Mouse (Mus musculus): ENCODE results near the gene Pbx3. TPM values are rescaled to one million over a fixed set of nuclear protein-coding genes. Genes with fewer than 3 reads are reported as not detected.

Gene Pbx3
- 21.1 and 21.6 TPM in 2 replicates for polyA plus RNA-seq (2015; fragmentation: Nextera tagmentation; extraction: Ambion mirVana)

DNA sequence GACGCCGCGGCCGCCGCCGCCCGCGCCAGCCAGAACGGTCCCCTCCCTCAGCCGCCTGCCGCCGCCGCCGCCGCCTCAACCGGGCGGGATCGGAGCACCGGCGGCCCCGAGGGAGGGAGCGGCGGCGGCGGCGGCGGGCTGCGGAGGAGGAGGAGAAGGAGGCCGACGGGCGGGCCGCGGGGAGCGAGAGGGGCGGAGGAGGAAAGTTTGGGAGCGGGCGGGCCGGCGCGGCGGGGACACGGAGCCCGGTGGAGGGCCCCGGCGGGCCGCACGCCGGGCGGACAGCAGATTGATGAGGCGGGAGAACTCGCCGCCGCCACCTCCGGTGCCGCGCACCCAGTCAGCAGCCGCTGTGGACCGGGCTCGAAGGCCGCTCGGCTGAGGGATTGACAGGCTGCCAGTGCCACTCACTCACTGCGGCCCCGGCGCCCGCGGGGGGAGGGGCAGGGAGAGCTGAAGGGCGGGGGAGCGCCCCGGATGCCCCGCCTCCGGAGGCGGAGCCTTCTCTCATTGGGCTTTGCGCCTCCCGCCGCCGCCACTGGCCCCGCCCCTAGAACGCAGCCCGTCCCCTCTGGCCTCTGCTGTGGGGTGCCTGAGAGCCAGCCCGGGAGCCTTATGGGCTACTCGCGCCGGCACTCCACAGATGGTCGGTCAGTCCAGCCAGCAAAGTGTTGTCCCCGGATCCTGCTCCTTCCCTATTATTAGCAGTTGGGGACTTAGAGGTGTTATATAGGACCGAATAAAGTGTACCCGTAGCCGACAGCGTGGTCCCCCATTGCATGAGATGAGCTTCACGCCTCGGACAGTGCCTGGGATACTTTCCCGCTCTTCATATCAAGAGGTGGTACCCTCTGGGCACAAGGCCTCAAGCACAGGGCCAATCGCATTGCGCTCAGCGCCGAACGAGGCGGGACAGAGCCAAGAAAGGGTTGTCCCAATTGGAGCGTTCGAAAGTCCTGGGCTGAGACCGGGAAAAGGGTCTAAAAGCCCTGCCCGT is at the start of gene Pbx3:
Pbx3 (minus strand) TSS at position 838 of the 997 bp plus-strand sequence.
- peaks cover 26% of the 10 kb centered on the region for H3K4me1 ChIP-seq
- under 1% methylated on average over 85 of the region's 102 CpGs for WGBS
- no peaks in the 10 kb centered on the region for H3K36me3 ChIP-seq
- peak within 1 kb of the TSS; percentile 96 for H3K4me2 ChIP-seq (replicated peaks)
- ATAC-seq (ENCODE audit: insufficient number of reproducible peaks, low FRiP score, low TSS enrichment, low read depth), result peak; percentile 94
- no peaks in the 10 kb centered on the region for H3K9me3 ChIP-seq (replicated peaks)
- peak within 1 kb of the TSS; percentile 85 for H3K4me3 ChIP-seq (replicated peaks)
- H3K9ac ChIP-seq, result peak within 1 kb of the TSS; percentile 73
- H3K27me3 ChIP-seq, result no peaks in the 10 kb centered on the region
- H3K27ac ChIP-seq (replicated peaks), result peak within 1 kb of the TSS; percentile 95

DNA sequence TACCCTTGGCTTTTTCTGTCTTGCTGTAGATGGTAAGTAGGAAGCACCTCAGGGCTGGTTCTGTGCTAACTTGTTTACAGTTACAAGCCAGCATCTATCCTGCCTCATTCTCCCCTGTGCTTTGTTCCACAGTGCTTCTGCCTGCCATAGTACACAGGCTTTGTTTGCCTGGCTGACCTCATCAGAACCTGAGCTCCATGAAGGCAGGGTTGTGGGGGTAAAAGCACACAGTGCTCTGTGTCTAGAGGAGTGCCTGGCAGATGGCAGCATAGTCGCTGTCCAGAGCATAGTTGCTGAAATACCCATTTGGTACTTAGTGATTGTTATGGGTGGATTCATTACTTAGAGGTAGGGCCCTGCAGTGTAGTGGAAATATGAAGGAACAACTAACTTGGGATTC is 47.3 kb upstream of the Pbx3 start:
- H3K27ac ChIP-seq (replicated peaks), result no peak overlapping the region
- no peaks in the 10 kb centered on the region; the same call in 1 of the 2 replicates for H3K36me3 ChIP-seq
- H3K27me3 ChIP-seq, result no peaks in the 10 kb centered on the region
- H3K9me3 ChIP-seq (replicated peaks), result no peaks in the 10 kb centered on the region
- no peak overlapping the region for H3K4me2 ChIP-seq (replicated peaks)
- H3K4me3 ChIP-seq (replicated peaks), result no peak overlapping the region
- peaks cover 3% of the 10 kb centered on the region; the same call in 1 of the 2 replicates for H3K4me1 ChIP-seq
- no peak overlapping the region for H3K9ac ChIP-seq
- 47% methylated on average over 1 of the region's 1 CpGs for WGBS
- ATAC-seq (ENCODE audit: insufficient number of reproducible peaks, low FRiP score, low TSS enrichment, low read depth), result no peak

DNA sequence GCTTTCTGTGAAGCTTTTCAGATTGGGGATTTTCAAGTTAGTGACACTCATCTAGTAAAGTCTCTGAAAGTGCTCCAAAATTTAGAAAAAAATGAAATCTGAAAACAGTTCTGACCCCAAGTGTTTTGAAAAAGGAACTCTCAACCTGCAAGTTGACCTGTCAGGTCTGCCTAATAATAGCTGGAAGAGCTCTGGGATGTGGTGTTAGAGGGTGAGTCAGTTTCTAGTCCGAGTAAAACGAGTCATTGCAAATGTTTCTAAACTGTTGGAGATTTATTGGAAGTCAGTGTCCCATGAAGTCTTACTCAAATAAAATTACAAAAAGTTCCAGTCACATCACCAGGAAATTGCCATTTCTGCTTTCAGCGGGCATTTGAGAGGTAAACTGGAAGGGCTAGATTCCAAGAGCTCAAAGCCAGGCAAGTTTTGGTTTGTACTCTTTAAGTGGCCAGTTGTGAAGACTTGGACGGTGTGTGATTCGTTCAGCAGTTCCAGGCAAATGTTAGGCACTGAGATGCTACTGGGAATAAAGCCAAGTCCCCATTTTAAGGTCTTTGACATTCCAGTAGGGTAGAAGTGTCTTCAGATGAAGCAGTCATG is 36.9 kb upstream of the Pbx3 start:
- Histone ChIP-seq H3K4me3 (replicated peaks) (no peak overlapping the region), H3K27ac (replicated peaks) (no peak overlapping the region), H3K27me3 (no peaks in the 10 kb centered on the region), H3K4me2 (replicated peaks) (no peak overlapping the region), H3K4me1 (peaks cover 15% of the 10 kb centered on the region), H3K36me3 (no peaks in the 10 kb centered on the region), H3K9me3 (replicated peaks) (no peaks in the 10 kb centered on the region), H3K9ac (no peak overlapping the region)
- ATAC-seq (ENCODE audit: insufficient number of reproducible peaks, low FRiP score, low TSS enrichment, low read depth), result no peak
- WGBS, result 73% methylated on average over 5 of the region's 5 CpGs

DNA sequence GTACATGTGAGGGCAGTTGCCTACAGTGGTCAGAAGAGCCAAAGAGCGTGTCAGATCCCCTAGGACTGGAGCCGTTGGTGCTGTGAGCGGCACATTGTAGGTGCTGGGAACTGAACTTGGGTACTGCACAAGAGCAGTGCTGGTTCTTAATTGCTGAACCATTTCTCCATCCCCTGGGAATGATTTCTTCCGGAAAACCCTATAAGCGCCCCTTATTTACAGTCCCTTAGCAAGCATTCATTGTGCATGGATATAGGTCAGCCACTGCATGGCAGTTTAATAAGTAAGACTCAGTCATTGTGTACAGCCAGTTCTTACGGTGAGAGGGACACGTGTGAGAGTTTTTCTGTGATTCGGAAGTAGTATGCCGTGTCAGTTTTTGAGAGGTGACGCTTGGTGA is 35.4 kb upstream of the Pbx3 start:
- no peaks in the 10 kb centered on the region for H3K36me3 ChIP-seq
- H3K4me3 ChIP-seq (replicated peaks), result no peak overlapping the region
- no peak for ATAC-seq (ENCODE audit: insufficient number of reproducible peaks, low FRiP score, low TSS enrichment, low read depth)
- no peak overlapping the region for H3K9ac ChIP-seq
- no peaks in the 10 kb centered on the region for H3K27me3 ChIP-seq
- H3K4me1 ChIP-seq, result peaks cover 15% of the 10 kb centered on the region
- no peak overlapping the region for H3K27ac ChIP-seq (replicated peaks)
- no peaks in the 10 kb centered on the region for H3K9me3 ChIP-seq (replicated peaks)
- H3K4me2 ChIP-seq (replicated peaks), result peak overlapping the region; percentile 70; the same call in 1 of the 2 replicates
- WGBS, result 88% methylated on average over 10 of the region's 10 CpGs

DNA sequence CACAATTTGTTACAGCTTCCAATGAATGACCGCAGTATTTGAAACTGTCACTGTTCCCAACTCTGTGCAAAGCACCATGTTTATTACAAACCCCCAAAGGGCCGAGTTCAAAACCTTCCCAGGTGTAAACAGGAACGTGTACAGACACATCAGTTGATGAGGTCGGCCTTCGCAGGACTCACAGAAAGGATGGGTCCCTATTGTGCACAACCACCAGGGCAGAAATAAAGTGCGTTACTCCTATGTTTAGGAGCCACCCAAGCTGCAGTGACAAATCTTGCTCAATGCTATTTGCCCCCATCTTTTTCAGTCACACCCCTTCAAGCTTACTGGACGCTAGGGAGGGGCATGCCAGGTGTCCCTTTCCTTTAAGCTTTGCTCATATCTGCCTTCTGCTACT is 34.7 kb upstream of the Pbx3 start:
- H3K4me2 ChIP-seq (replicated peaks), result peak overlapping the region; percentile 70
- H3K27ac ChIP-seq (replicated peaks), result no peak overlapping the region
- peak overlapping the region; percentile 91 for H3K4me3 ChIP-seq (replicated peaks)
- no peaks in the 10 kb centered on the region for H3K36me3 ChIP-seq
- no peak for ATAC-seq (ENCODE audit: insufficient number of reproducible peaks, low FRiP score, low TSS enrichment, low read depth)
- H3K27me3 ChIP-seq, result no peaks in the 10 kb centered on the region
- H3K9ac ChIP-seq, result peak overlapping the region; percentile 82; the same call in 1 of the 2 replicates
- H3K9me3 ChIP-seq (replicated peaks), result no peaks in the 10 kb centered on the region
- WGBS, result 43% methylated on average over 7 of the region's 7 CpGs
- H3K4me1 ChIP-seq, result peaks cover 15% of the 10 kb centered on the region

DNA sequence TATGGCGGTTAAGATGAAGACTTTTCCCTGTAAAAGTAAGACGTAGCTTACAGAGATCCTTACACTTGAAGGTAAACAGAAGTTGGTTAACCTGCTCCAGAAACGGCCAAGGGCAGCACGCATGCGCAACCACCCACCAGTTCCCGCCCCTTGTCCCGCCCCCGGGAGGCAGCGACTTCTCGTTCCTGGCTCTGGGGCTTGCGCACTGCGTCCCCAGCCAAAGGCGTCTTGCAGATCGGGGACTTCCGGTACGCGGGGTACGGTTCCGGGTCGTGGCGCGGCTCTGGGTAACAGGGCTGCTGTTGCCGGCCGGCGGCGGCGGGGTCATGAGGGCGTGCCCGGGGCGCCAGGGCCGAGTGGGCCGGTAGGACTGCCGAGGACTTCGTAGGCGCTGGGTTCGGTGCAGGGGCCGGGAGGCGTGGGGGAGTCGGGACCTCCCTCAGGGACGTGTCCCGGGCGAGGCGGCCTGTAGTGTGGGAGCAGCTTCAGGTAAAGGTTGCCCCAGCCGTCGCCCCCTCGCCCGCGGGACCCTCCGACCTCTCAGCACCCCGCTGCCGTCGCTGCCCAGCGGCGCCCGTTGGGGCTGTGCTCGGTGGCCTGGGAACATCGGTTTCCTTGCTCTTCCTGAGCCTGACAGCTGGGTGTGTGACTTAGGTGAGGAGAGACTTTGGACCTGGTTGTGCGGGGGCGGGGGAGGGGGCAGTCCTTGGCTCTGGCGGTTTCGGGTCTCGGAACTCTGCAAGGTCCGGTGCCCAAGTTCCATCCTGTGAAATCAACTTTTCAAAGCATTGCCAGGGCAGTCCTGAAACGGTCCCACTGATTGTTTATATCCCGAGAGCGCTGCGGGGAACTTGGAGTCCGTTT is 33.9 kb upstream of the Pbx3 start, which contains the start of gene Mapkap1:
Mapkap1 (plus strand) TSS at position 171 of the 864 bp plus-strand sequence.
- under 1% methylated on average over 65 of the region's 68 CpGs for WGBS
- H3K9me3 ChIP-seq (replicated peaks), result no peaks in the 10 kb centered on the region
- peaks cover 15% of the 10 kb centered on the region for H3K4me1 ChIP-seq
- H3K4me3 ChIP-seq (replicated peaks), result peak within 1 kb of the TSS; percentile 91
- H3K4me2 ChIP-seq (replicated peaks), result peak within 1 kb of the TSS; percentile 70
- H3K9ac ChIP-seq, result peak within 1 kb of the TSS; percentile 82
- peak; percentile 96 for ATAC-seq (ENCODE audit: insufficient number of reproducible peaks, low FRiP score, low TSS enrichment, low read depth)
- H3K27me3 ChIP-seq, result no peaks in the 10 kb centered on the region
- peak within 1 kb of the TSS; percentile 74 for H3K27ac ChIP-seq (replicated peaks)
- H3K36me3 ChIP-seq, result no peaks in the 10 kb centered on the region

DNA sequence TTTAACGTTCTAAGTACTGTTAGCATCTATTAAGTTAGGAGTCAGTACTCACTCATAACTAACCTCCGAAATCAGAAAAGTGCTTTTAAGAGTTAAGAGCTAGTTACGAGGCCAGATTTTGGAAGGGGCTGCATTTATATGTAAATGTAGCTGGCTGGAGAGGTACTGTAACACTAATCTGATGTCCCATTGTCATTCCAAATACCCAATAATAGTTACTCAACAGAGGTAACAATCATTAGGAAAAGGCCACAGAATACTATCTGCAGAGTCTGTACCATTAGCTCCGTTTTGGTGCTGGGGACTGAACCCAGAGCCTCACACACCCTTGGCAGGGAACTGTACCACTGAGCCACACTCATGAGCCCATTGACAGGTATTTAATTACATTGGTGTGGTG is 26.6 kb upstream of the Pbx3 start:
- WGBS, result 57% methylated on average over 4 of the region's 4 CpGs
- H3K4me2 ChIP-seq (replicated peaks), result no peak overlapping the region
- H3K4me3 ChIP-seq (replicated peaks), result no peak overlapping the region
- no peak overlapping the region for H3K9ac ChIP-seq
- no peak for ATAC-seq (ENCODE audit: insufficient number of reproducible peaks, low FRiP score, low TSS enrichment, low read depth)
- H3K27ac ChIP-seq (replicated peaks), result no peak overlapping the region
- H3K4me1 ChIP-seq, result no peaks in the 10 kb centered on the region
- H3K27me3 ChIP-seq, result no peaks in the 10 kb centered on the region
- H3K9me3 ChIP-seq (replicated peaks), result no peaks in the 10 kb centered on the region
- H3K36me3 ChIP-seq, result no peaks in the 10 kb centered on the region

DNA sequence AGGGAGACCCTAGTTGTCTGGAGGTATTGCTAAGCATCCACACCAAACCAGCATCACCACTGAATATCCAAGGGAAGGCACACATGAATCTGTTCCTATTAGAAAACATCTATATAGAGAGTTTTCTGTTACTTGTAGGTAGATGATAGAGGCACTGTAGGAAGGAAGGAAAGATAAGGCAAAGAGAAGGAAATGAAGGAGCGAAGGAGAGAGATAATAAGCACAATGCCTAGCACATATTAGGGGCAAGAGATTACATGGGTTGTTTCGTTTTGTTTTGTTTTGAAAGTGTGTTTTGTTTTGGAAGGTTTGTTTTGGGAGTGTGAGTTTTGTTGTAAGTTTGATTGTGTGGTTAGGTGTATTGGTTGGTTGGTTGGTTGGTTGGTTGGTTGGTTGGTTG is 6.0 kb upstream of the Pbx3 start:
- Histone ChIP-seq H3K36me3 (no peaks in the 10 kb centered on the region), H3K4me2 (replicated peaks) (no peak overlapping the region), H3K4me3 (replicated peaks) (no peak overlapping the region), H3K9me3 (replicated peaks) (no peaks in the 10 kb centered on the region), H3K27me3 (no peaks in the 10 kb centered on the region), H3K27ac (replicated peaks) (no peak overlapping the region), H3K4me1 (no peaks in the 10 kb centered on the region), H3K9ac (no peak overlapping the region)
- 91% methylated on average over 2 of the region's 2 CpGs for WGBS
- no peak for ATAC-seq (ENCODE audit: insufficient number of reproducible peaks, low FRiP score, low TSS enrichment, low read depth)

DNA sequence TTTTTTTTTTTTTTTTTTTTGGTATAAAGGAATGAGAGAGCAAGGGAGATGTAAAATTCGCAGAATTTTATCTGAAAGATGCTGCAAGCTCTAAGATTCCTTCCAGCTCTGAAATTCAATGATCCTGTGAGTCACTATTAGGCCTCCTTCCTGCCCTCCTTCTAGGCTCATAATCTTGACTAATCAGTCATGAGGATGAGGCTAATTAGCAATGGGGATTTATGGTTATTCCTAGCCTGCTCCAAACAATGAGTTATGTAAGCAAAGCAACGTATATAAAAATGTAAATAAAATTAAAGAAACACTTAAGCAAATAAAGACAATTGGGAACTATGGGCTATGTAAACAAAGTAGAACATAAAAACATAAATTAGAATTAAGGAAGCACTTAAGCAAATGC is 1.4 kb upstream of the Pbx3 start:
- Histone ChIP-seq H3K4me1 (peaks cover 21% of the 10 kb centered on the region), H3K27ac (replicated peaks) (no peak overlapping the region), H3K4me3 (replicated peaks) (no peak overlapping the region), H3K4me2 (replicated peaks) (no peak overlapping the region), H3K9ac (no peak overlapping the region), H3K9me3 (replicated peaks) (no peaks in the 10 kb centered on the region), H3K27me3 (no peaks in the 10 kb centered on the region), H3K36me3 (no peaks in the 10 kb centered on the region)
- 64% methylated on average over 2 of the region's 2 CpGs for WGBS
- no peak for ATAC-seq (ENCODE audit: insufficient number of reproducible peaks, low FRiP score, low TSS enrichment, low read depth)

DNA sequence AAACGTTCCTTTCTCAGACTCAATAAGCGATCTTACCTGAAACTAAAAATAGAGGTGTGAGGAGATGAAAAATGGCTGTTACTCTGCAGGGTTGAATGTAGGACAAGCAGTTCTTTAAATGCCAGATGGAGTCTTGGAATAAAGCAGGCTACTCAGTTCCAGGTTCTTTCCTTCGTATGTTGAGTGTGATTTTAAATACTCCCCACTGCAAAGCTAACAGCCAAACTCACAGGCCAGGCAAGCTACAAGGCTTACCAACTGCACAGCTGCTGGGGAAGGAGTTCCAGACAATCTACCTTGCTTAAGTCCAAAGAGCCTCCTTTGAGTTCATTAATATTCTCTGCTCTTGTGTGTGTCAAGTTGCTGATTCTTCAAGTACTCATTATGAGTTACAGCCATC is 944 bp upstream of the Pbx3 start:
- Histone ChIP-seq H3K4me3 (replicated peaks) (no peak overlapping the region), H3K27ac (replicated peaks) (no peak overlapping the region), H3K36me3 (no peaks in the 10 kb centered on the region), H3K4me2 (replicated peaks) (no peak overlapping the region), H3K9ac (no peak overlapping the region), H3K27me3 (no peaks in the 10 kb centered on the region), H3K4me1 (peaks cover 21% of the 10 kb centered on the region), H3K9me3 (replicated peaks) (no peaks in the 10 kb centered on the region)
- WGBS, result 35% methylated on average over 3 of the region's 3 CpGs
- no peak for ATAC-seq (ENCODE audit: insufficient number of reproducible peaks, low FRiP score, low TSS enrichment, low read depth)

All from embryonic facial prominence, embryonic 15.5 days (tissue).